Comparison of ENCODE assay signal across 17 mouse cellular contexts in the genomic region with DNA sequence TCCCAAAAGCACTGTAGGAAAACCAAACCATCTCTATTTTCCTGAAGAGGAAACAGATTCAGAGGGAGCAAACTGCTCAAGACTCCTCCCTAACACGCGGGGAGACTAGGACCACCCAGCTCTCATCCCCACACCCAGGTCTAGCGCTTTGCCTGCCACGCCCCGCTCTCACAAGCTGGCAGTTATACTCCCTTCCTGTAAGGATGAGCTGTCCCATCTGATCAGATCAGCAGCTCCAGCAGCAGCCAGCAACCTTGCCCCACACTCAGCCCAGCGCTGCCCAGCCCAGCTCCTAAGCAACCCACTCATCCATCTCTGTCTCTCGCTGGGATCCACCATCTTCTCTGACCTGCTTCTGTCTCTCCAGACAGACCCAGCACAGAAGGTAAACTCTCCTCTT. TPM values are rescaled to one million over a fixed set of nuclear protein-coding genes. Genes with fewer than 3 reads are reported as not detected.
"Had no signal": no experiment of that assay in that cellular context is flagged by ENCODE, and none has a peak within 500 bp of the region (broad histone marks: within the 10 kb centered on the region; RNA-seq: fewer than 3 reads in every experiment).

No protein-coding gene starts in this region.

- H3K4me3 ChIP-seq: intestine, embryonic 15.5 days; kidney, embryonic 15.5 days; limb, embryonic 13.5 days; midbrain, embryonic 13.5 days; myocyte; neural tube, embryonic 15.5 days; stomach, embryonic 15.5 days had no signal

- H3K9ac ChIP-seq: intestine, embryonic 15.5 days; kidney, embryonic 15.5 days; limb, embryonic 13.5 days; liver, embryonic 14.5 days; midbrain, embryonic 13.5 days; neural tube, embryonic 15.5 days; stomach, embryonic 15.5 days had no signal

- H3K4me1 ChIP-seq: intestine, embryonic 15.5 days; kidney, embryonic 15.5 days; limb, embryonic 13.5 days; midbrain, embryonic 13.5 days; neural tube, embryonic 15.5 days; stomach, embryonic 15.5 days had no signal

- H3K27me3 ChIP-seq: intestine, embryonic 15.5 days; kidney, embryonic 15.5 days; limb, embryonic 13.5 days; neural tube, embryonic 15.5 days; stomach, embryonic 15.5 days had no signal

- H3K4me2 ChIP-seq: intestine, embryonic 15.5 days; kidney, embryonic 15.5 days; limb, embryonic 13.5 days; midbrain, embryonic 13.5 days; neural tube, embryonic 15.5 days; stomach, embryonic 15.5 days had no signal

- H3K36me3 ChIP-seq: intestine, embryonic 15.5 days; kidney, embryonic 15.5 days; limb, embryonic 13.5 days; midbrain, embryonic 13.5 days; neural tube, embryonic 15.5 days; stomach, embryonic 15.5 days had no signal

- ATAC-seq: intestine, embryonic 15.5 days; midbrain, embryonic 13.5 days had no signal

- H3K27ac ChIP-seq: intestine, embryonic 15.5 days; kidney, embryonic 15.5 days; limb, embryonic 13.5 days; liver, embryonic 14.5 days; midbrain, embryonic 13.5 days; neural tube, embryonic 15.5 days; stomach, embryonic 15.5 days had no signal

- DNase-seq: kidney, adult 2 months; kidney, postnatal 36 days; layer of hippocampus, adult 9-11 months; layer of hippocampus, postnatal 36 days; lung, adult 18-20 months; right cerebral cortex, postnatal 4 days; thymus, adult 18-20 months; thymus, postnatal 25 days had no signal

- H3K9me3 ChIP-seq: intestine, embryonic 15.5 days; kidney, embryonic 15.5 days; limb, embryonic 13.5 days; midbrain, embryonic 13.5 days; neural tube, embryonic 15.5 days; stomach, embryonic 15.5 days had no signal

RNA-seq across cellular contexts. Expression of a gene that starts 29.5 kb away (rescaled TPM):
- total RNA-seq: megakaryocyte-erythroid progenitor cell, adult 5-6 weeks had no signal
